ENCODE assay signal across 8 mouse cellular contexts in the genomic region with DNA sequence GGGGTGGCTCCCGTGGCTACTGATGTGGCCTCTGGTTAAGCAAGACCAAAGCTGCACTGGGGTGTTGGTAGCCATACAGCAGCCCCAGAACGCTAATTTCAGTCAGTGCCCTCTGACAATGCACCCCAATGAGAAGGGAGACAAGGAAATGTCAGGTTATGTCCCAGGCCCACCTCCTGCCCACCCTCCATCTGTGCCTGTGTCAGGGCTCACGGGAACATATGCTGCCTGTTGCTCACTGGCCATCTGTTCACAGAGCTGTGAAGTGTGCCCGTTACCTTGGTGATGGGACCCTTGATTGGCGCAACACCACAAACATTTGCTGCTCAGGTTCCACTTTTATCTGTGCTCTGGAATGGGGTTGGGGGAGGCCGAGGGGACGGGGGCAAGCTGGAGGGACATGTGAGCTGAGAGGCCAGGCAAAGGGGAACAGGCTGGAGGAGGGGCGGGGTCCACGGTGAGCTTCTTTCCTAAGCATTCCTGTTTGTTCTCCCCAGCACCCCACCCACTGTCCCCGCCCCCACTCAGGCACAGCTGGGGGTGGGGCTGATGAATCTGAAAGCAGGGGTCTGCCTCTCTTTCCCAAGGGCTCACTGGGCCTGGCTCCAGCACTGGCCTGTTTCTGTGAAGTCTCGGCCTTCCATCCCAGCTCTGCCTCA. TPM values are rescaled to one million over a fixed set of nuclear protein-coding genes. Genes with fewer than 3 reads are reported as not detected.
DNase-seq lines count a peak whose midpoint lies in the region; ATAC-seq and TF ChIP-seq lines count a peak whose summit lies in the region.

No protein-coding gene starts in this region.

- WGBS in kidney, postnatal 0 days: 8% methylated on average over 11 of the region's 11 CpGs
- 5% methylated on average over 11 of the region's 11 CpGs for WGBS in limb, embryonic 15.5 days

- peak overlapping the region; percentile 16; the same call in 1 of the 2 replicates for H3K4me2 ChIP-seq in kidney, postnatal 0 days (ENCODE audit: low read length)
- peak overlapping the region; percentile 21 for H3K4me2 ChIP-seq in limb, embryonic 15.5 days

- peak; percentile 91 for ATAC-seq in kidney, postnatal 0 days (replicated peaks; ENCODE audit: low FRiP score, low read depth)
- peak; percentile 46 to 51 for ATAC-seq in hematopoietic stem cell, adult 5-6 weeks (replicated peaks in 1 of 2; ENCODE audit: insufficient read depth in 1 of 2, low FRiP score in 2 of 2, low TSS enrichment in 1 of 2, low read depth in 1 of 2, poor library complexity in 2 of 2, severe bottlenecking in 2 of 2)
- peak; percentile 80 for ATAC-seq in limb, embryonic 15.5 days (ENCODE audit: insufficient number of reproducible peaks, low FRiP score, low TSS enrichment, low read depth)
- ATAC-seq in neutrophil, adult 5-6 weeks (ENCODE audit: extremely low read depth, insufficient number of reproducible peaks, low FRiP score, poor library complexity, severe bottlenecking): 0 out of 2 replicates have a peak, but pooled peaks have one; percentile 16
- no peak for ATAC-seq in activated CD4-positive, CD25-positive, alpha-beta regulatory T cell, adult 4 months

- no peaks in the 10 kb centered on the region for H3K9me3 ChIP-seq in kidney, postnatal 0 days (replicated peaks; ENCODE audit: low read length)
- H3K9me3 ChIP-seq in limb, embryonic 15.5 days: no peaks in the 10 kb centered on the region

- H3K9ac ChIP-seq in kidney, postnatal 0 days (ENCODE audit: low read depth, low read length): peak overlapping the region; percentile 13; the same call in 1 of the 2 replicates
- no peak overlapping the region for H3K9ac ChIP-seq in limb, embryonic 15.5 days

- no peak overlapping the region for H3K4me3 ChIP-seq in kidney, postnatal 0 days (replicated peaks; ENCODE audit: low read depth, low read length)
- no peak overlapping the region for H3K4me3 ChIP-seq in limb, embryonic 15.5 days

- no peaks in the 10 kb centered on the region for H3K27me3 ChIP-seq in kidney, postnatal 0 days (ENCODE audit: insufficient read depth, low read length)
- H3K27me3 ChIP-seq in limb, embryonic 15.5 days: no peaks in the 10 kb centered on the region

- H3K36me3 ChIP-seq in kidney, postnatal 0 days (ENCODE audit: insufficient read depth, low read length): no peaks in the 10 kb centered on the region
- H3K36me3 ChIP-seq in limb, embryonic 15.5 days: no peaks in the 10 kb centered on the region

- no peak for TF ChIP-seq CTCF in kidney, postnatal 0 days (IDR thresholded peaks at IDR 0.05; ENCODE audit: low read depth)

- H3K27ac ChIP-seq in kidney, postnatal 0 days: peak overlapping the region; percentile 37; the same call in 1 of the 2 replicates
- no peak overlapping the region for H3K27ac ChIP-seq in limb, embryonic 15.5 days

- peaks cover 11% of the 10 kb centered on the region for H3K4me1 ChIP-seq in kidney, postnatal 0 days (replicated peaks; ENCODE audit: insufficient read depth, low read length)
- peaks cover 7% of the 10 kb centered on the region for H3K4me1 ChIP-seq in limb, embryonic 15.5 days

- DNase-seq in kidney, postnatal 0 days (ENCODE audit: low spot score): peak; percentile 90
- DNase-seq in kidney, adult 11 months: no peak
- peak; percentile 19 to 27 for DNase-seq in cerebellum, postnatal 36 days
- no peak for DNase-seq in ovary, adult 18-20 months (ENCODE audit: low spot score)

RNA-seq across cellular contexts. Expression of gene Fam120b, which starts 44.6 kb away (rescaled TPM):
- 18.4 and 19.9 TPM in 2 replicates for polyA plus RNA-seq in kidney, postnatal 0 days (2015; fragmentation: Nextera tagmentation; extraction: Ambion mirVana)
- total RNA-seq in hematopoietic stem cell, adult 5-6 weeks (2017): 20.7 and 25.1 TPM in 2 replicates
- polyA plus RNA-seq in limb, embryonic 15.5 days (2015; fragmentation: Nextera tagmentation; extraction: Ambion mirVana): 27.3 and 29.4 TPM in 2 replicates
- total RNA-seq in neutrophil, adult 5-6 weeks (2017): 44.9 and 50.6 TPM in 2 replicates
- 10 to 100 TPM; 26.8 to 32.4 TPM for polyA plus RNA-seq in activated CD4-positive, CD25-positive, alpha-beta regulatory T cell, adult 4 months (2017; shearing (Covaris generic))

RNA-seq across cellular contexts. Expression of gene Psmb1, which starts 59.0 kb away (rescaled TPM):
- polyA plus RNA-seq in kidney, postnatal 0 days (2015; fragmentation: Nextera tagmentation; extraction: Ambion mirVana): 296 and 318 TPM in 2 replicates
- 118 and 200 TPM in 2 replicates for total RNA-seq in hematopoietic stem cell, adult 5-6 weeks (2017)
- polyA plus RNA-seq in limb, embryonic 15.5 days (2015; fragmentation: Nextera tagmentation; extraction: Ambion mirVana): 220 and 227 TPM in 2 replicates
- 123 and 139 TPM in 2 replicates for total RNA-seq in neutrophil, adult 5-6 weeks (2017)
- 100 to 1,000 TPM; 384 to 432 TPM for polyA plus RNA-seq in activated CD4-positive, CD25-positive, alpha-beta regulatory T cell, adult 4 months (2017; shearing (Covaris generic))

RNA-seq across cellular contexts. Expression of gene Tbp, which starts 59.1 kb away (rescaled TPM):
- 39.7 and 41.0 TPM in 2 replicates for polyA plus RNA-seq in kidney, postnatal 0 days (2015; fragmentation: Nextera tagmentation; extraction: Ambion mirVana)
- 63.6 and 76.7 TPM in 2 replicates for total RNA-seq in hematopoietic stem cell, adult 5-6 weeks (2017)
- polyA plus RNA-seq in limb, embryonic 15.5 days (2015; fragmentation: Nextera tagmentation; extraction: Ambion mirVana): 44.6 and 46.9 TPM in 2 replicates
- 51.9 and 63.9 TPM in 2 replicates for total RNA-seq in neutrophil, adult 5-6 weeks (2017)
- 10 to 100 TPM; 43.5 to 57.4 TPM for polyA plus RNA-seq in activated CD4-positive, CD25-positive, alpha-beta regulatory T cell, adult 4 months (2017; shearing (Covaris generic))

Comparison
In these comparisons a context has a peak if more than half of its experiments do, and no peak if none do; other contexts are left out.
1. DNase-seq: peak in kidney, postnatal 0 days (single experiment) and cerebellum, postnatal 36 days (2 of 2); none in kidney, adult 11 months (single experiment) and ovary, adult 18-20 months (single experiment).